Mouse (Mus musculus): Measurements from ENCODE around the gene Pde4d.

DNA sequence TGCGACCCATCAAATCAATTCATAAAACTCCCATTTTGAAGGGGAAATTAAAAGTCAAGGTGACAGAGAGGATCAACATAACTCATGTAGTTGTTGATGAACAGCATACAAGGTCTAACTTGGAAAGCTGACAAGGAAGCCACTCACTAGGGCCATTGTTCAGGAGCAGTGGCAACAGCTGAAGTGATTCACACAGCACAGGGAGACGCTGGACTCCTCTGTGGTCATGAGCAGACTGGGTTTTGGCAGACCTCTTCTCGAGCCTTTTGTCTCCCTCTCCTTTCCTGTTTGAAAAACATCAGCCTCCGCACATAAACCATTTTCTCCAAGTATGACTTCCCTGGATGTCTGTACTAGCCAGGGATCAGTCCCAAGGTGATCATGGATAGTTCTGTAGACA, 1094.9 kb downstream of the Pde4d start:
- TF ChIP-seq POLR2A (IDR thresholded peaks at IDR 0.05; ENCODE audit: control insufficient read depth in 1 of 2, insufficient read depth in 1 of 2, low read depth in 1 of 2, low read length in 2 of 2, poor library complexity in 1 of 2) (no peak), CTCF (IDR thresholded peaks at IDR 0.05 in 2 of 3, conservative IDR thresholded peaks at IDR 0.05 in 1 of 3; ENCODE audit: control insufficient read depth in 1 of 3, insufficient read depth in 1 of 3, low read depth in 2 of 3, low read length in 3 of 3, poor library complexity in 1 of 3, severe bottlenecking in 1 of 3) (no peak), SMC3 (IDR thresholded peaks at IDR 0.05; ENCODE audit: low read depth, low read length) (no peak), ETS1 (IDR thresholded peaks at IDR 0.05; ENCODE audit: low read depth, low read length) (no peak), BHLHE40 (IDR thresholded peaks at IDR 0.05; ENCODE audit: borderline replicate concordance, low read depth, low read length) (no peak), MAZ (IDR thresholded peaks at IDR 0.05; ENCODE audit: low read depth, low read length) (no peak), ZMIZ1 (IDR thresholded peaks at IDR 0.05; ENCODE audit: low read depth, low read length) (no peak), POLR2AphosphoS5 (IDR thresholded peaks at IDR 0.05; ENCODE audit: borderline replicate concordance, low read depth, low read length) (no peak)

All from MEL (cell line).